Mouse (Mus musculus): ENCODE measurements around the gene Cyp17a1.

The Cyp17a1 gene

GRCm38 (mm10) chr19:46679720-46680383 lies 6.9 kb upstream of the Cyp17a1 start:
- in situ Hi-C loops (cut with MboI; ENCODE audit: low pct_unique_long_range_greater_than_20kb in 1 of 2, low sequenced_read_pairs in 2 of 2, unreplicated experiment in 1 of 2), result no loop called here

- in situ Hi-C loops (cut with MboI; ENCODE audit: low pct_unique_long_range_greater_than_20kb in 1 of 2, low sequenced_read_pairs in 2 of 2, unreplicated experiment in 1 of 2), result no loop called here
These were observed 2.7 kb upstream of the Cyp17a1 start for GRCm38 (mm10) chr19:46675641-46676040.

DNA sequence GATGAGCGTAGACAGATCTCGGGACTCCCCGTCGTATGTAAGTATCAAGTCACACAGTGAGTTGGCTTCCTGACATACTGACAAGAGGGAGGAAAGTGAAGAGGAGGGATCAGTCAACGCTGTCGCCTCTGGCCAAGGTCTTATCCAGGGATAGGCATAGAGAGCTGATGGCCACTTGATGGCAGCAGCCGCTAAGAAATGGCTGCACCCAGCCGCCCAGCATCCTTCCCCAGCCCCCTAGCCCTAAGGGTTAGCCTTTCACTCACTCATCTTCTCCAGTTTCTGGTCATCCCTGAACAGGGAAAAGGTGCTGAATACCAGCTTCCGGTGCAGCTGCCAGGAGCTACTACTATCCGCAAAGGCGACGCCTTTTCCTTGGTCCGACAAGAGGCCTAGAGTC lies 2.3 kb downstream of the Cyp17a1 start:
- in situ Hi-C loops (cut with MboI; ENCODE audit: low pct_unique_long_range_greater_than_20kb in 1 of 2, low sequenced_read_pairs in 2 of 2, unreplicated experiment in 1 of 2), result no loop called here

DNA sequence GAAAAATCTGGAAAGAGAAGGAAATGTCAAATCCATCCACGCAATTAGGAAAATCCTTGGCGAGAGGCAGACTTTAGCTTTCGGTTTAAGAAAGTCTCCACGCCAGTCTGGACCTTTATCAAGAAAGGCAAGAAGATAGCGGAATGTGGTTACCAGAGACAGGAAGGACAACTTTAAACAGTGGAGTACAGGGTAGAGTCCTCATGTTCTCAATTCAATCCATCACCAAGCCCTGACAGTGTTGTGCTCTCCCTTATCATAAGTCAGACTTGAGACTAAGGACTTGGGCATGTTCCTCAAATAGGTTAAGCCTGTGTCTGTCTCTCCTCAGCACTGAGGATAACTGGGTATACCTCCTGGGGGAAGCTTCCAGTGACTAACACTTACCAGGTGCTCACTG lies 3.2 kb downstream of the Cyp17a1 start:
- in situ Hi-C loops (cut with MboI; ENCODE audit: low pct_unique_long_range_greater_than_20kb in 1 of 2, low sequenced_read_pairs in 2 of 2, unreplicated experiment in 1 of 2), result loop anchor here in 1 of 2 experiments (5.0 to 10.0 kb wide), 2 partner anchors 62 to 205 kb away; no protein-coding TSS in a partner anchor

GRCm38 (mm10) chr19:46668263-46668662 lies 4.7 kb downstream of the Cyp17a1 start:
- in situ Hi-C loops (cut with MboI; ENCODE audit: low pct_unique_long_range_greater_than_20kb in 1 of 2, low sequenced_read_pairs in 2 of 2, unreplicated experiment in 1 of 2), result loop anchor here in 1 of 2 experiments (5.0 to 10.0 kb wide), 2 partner anchors 64 to 207 kb away; no protein-coding TSS in a partner anchor

DNA sequence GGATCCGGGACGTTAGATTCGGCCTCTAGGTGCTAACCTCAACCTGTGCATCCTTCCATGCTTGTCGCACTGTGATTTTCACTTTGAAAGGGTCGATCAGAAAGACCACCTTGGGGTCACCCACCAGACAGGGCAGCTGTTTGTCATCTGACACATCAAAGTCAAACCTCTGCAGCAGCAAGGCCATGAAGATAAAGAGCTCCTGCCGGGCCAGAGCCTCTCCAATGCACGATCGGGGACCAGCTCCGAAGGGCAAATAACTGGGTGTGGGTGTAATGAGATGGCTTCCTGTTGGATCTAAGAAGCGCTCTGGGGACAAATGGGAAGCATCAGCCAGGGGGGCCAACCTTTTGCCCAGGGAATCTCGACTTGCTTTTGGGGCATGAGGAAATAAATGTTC lies 5.7 kb downstream of the Cyp17a1 start:
- in situ Hi-C loops (cut with MboI; ENCODE audit: low pct_unique_long_range_greater_than_20kb in 1 of 2, low sequenced_read_pairs in 2 of 2, unreplicated experiment in 1 of 2), result loop anchor here in 1 of 2 experiments (5.0 to 10.0 kb wide), 2 partner anchors 65 to 208 kb away; no protein-coding TSS in a partner anchor

GRCm38 (mm10) chr19:46665474-46665873 lies 7.5 kb downstream of the Cyp17a1 start:
- in situ Hi-C loops (cut with MboI; ENCODE audit: low pct_unique_long_range_greater_than_20kb in 1 of 2, low sequenced_read_pairs in 2 of 2, unreplicated experiment in 1 of 2), result loop anchor here in 1 of 2 experiments (5.0 to 10.0 kb wide), 2 partner anchors 67 to 209 kb away; no protein-coding TSS in a partner anchor

DNA sequence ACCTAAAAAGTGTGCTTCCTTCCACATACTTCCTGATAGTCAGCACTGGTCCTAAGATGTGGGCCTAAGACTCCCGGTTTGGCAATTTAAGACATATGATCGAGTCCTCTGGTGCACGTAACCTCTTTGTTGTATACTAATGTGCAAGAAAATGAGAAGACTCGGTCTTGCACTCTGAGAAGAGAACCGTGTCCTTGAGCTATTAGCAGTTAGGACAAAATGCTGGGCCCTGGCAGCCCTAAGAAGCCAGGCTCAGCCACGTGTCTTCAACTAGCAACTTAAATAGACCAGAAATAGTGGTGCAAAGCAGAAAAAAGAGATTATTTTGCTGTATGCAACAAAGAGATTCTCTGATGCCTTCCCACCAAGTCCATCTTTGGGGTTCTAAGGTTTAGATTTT lies 10.2 kb downstream of the Cyp17a1 start:
- in situ Hi-C loops (cut with MboI; ENCODE audit: low pct_unique_long_range_greater_than_20kb in 1 of 2, low sequenced_read_pairs in 2 of 2, unreplicated experiment in 1 of 2), result loop anchor here (5.0 to 10.0 kb wide), 2 partner anchors 80 to 212 kb away; no protein-coding TSS in a partner anchor

DNA sequence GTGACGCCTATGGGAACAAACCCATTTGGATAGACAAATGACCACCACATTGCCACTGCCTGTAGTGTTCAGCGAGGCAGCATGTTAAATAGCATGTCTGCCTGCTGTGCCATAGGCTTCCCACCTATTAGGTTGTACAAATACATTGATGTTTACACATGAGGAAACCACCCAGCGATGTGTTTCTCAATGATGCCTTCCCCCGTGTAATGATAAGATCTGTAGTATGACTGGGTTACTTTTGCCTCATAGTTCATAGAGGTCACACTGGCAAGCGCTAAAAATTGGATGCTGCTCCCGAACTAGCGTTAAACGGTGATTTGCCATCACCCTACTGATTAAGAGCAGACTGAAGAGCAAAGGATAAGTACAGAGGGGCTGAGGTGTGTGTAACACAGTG lies 10.8 kb downstream of the Cyp17a1 start:
- in situ Hi-C loops (cut with MboI; ENCODE audit: low pct_unique_long_range_greater_than_20kb in 1 of 2, low sequenced_read_pairs in 2 of 2, unreplicated experiment in 1 of 2), result loop anchor here (5.0 to 10.0 kb wide), 2 partner anchors 80 to 213 kb away; no protein-coding TSS in a partner anchor

DNA sequence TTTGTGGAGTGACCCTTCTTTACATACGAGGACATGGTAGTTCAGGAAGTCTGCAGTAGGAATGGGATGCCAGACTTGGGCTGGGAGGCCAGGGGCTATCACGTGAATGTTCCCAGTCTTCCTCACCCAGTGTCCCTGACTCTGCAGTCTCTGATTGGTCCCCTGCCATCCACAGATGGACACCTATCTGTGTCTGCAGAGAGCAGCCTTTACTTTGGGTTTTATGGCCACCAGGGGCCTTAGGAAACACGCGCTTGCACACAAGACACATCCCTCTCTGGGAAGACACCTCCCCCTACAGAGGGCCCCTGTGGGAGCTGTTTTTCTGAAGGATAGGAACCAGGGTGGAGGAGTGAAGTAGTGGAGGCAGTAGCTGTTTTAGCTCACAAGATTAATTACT lies 11.5 kb downstream of the Cyp17a1 start:
- in situ Hi-C loops (cut with MboI; ENCODE audit: low pct_unique_long_range_greater_than_20kb in 1 of 2, low sequenced_read_pairs in 2 of 2, unreplicated experiment in 1 of 2), result loop anchor here (5.0 to 10.0 kb wide), 2 partner anchors 81 to 213 kb away; no protein-coding TSS in a partner anchor

- in situ Hi-C loops (cut with MboI; ENCODE audit: low pct_unique_long_range_greater_than_20kb in 1 of 2, low sequenced_read_pairs in 2 of 2, unreplicated experiment in 1 of 2), result no loop called here
These were observed 14.1 kb downstream of the Cyp17a1 start for GRCm38 (mm10) chr19:46658851-46659250.

- in situ Hi-C loops (cut with MboI; ENCODE audit: low pct_unique_long_range_greater_than_20kb in 1 of 2, low sequenced_read_pairs in 2 of 2, unreplicated experiment in 1 of 2), result no loop called here
These were observed 14.6 kb downstream of the Cyp17a1 start for GRCm38 (mm10) chr19:46658348-46658747.

- in situ Hi-C loops (cut with MboI; ENCODE audit: low pct_unique_long_range_greater_than_20kb in 1 of 2, low sequenced_read_pairs in 2 of 2, unreplicated experiment in 1 of 2), result no loop called here
These were observed 15.5 kb downstream of the Cyp17a1 start for GRCm38 (mm10) chr19:46657339-46658020.

- in situ Hi-C loops (cut with MboI; ENCODE audit: low pct_unique_long_range_greater_than_20kb in 1 of 2, low sequenced_read_pairs in 2 of 2, unreplicated experiment in 1 of 2), result no loop called here
These were observed 16.7 kb downstream of the Cyp17a1 start for GRCm38 (mm10) chr19:46656151-46656840.

DNA sequence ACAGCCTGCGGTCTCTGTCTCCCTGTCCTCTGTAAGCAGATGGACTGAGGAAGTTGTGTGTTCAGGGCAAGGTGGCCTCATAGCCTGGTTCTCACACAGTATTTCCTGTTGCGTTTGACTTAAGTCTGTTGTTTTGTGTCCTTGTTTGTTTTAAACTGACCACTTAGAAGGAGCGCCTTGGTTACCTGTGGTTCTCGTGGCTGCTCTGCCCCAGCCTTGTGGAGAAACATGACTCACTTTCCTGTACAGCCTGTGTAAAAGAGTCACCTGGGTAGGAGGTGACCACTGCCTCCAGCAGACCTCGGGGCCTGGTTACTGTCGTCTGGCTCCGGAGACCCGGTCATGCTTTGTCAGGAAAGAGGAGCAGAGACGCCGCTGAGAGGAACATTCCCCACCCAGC lies 17.3 kb downstream of the Cyp17a1 start:
- in situ Hi-C loops (cut with MboI; ENCODE audit: low pct_unique_long_range_greater_than_20kb in 1 of 2, low sequenced_read_pairs in 2 of 2, unreplicated experiment in 1 of 2), result no loop called here

DNA sequence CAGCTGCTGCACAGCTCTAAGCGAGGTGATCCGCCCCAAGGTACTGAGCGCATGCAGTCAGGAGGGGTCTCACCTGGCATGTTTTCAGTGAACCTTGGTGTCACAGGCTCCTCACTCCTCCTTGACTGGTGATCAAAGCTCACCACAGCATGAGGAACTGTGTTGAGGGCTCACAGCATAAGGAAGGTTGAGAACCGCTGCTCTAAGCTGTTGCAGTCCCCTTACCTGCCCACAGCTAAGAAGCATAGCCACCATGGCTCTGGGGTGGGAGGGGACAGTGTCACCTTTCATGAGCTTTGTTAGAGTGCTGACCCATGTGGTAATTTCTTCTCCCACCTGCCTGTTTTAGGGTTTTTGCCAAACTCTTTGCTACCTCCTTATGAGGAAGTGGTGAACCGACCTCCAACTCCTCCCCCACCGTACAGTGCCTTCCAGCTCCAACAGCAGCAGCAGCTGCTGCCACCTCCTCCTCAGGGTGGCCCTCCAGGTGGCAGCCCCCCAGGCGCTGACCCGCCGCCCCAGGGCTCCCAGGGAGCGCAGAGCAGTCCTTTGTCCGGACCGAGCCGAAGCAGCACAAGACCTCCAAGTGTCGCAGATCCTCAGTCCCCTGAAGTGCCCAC lies 19.2 kb downstream of the Cyp17a1 start:
- in situ Hi-C loops (cut with MboI; ENCODE audit: low pct_unique_long_range_greater_than_20kb in 1 of 2, low sequenced_read_pairs in 2 of 2, unreplicated experiment in 1 of 2), result no loop called here

- in situ Hi-C loops (cut with MboI; ENCODE audit: low pct_unique_long_range_greater_than_20kb in 1 of 2, low sequenced_read_pairs in 2 of 2, unreplicated experiment in 1 of 2), result no loop called here
These were observed 19.8 kb downstream of the Cyp17a1 start for GRCm38 (mm10) chr19:46653188-46653587.

GRCm38 (mm10) chr19:46648565-46648964 lies 24.4 kb downstream of the Cyp17a1 start:
- in situ Hi-C loops (cut with MboI; ENCODE audit: low pct_unique_long_range_greater_than_20kb in 1 of 2, low sequenced_read_pairs in 2 of 2, unreplicated experiment in 1 of 2), result no loop called here

GRCm38 (mm10) chr19:46647850-46648249 lies 25.1 kb downstream of the Cyp17a1 start:
- in situ Hi-C loops (cut with MboI; ENCODE audit: low pct_unique_long_range_greater_than_20kb in 1 of 2, low sequenced_read_pairs in 2 of 2, unreplicated experiment in 1 of 2), result no loop called here
